Mouse (Mus musculus): Measurements from ENCODE around the gene Apoc3.

The Apoc3 gene

GRCm38 (mm10) chr9:46235596-46235648 lies at the start of gene Apoc3:
Gene Apoc3 (minus strand): TSS chr9:46235636.
- DNase-seq = no peak

- peak; percentile 92 for DNase-seq
These were observed 47.4 kb upstream of the Apoc3 start, which contains the start of gene Bud13 for GRCm38 (mm10) chr9:46282631-46283436. Gene Bud13 (plus strand): TSS chr9:46283008.

GRCm38 (mm10) chr9:46274494-46274893 lies 39.1 kb upstream of the Apoc3 start:
- DNase-seq = no peak

GRCm38 (mm10) chr9:46272677-46273454 lies 37.4 kb upstream of the Apoc3 start, which contains the start of gene Zpr1:
Gene Zpr1 (plus strand): TSS chr9:46273064.
- DNase-seq = peak; percentile 93

GRCm38 (mm10) chr9:46272070-46272469 lies 36.6 kb upstream of the Apoc3 start:
- DNase-seq = no peak

GRCm38 (mm10) chr9:46270782-46271181 lies 35.3 kb upstream of the Apoc3 start:
- DNase-seq = no peak

- DNase-seq = no peak
These were observed 33.7 kb upstream of the Apoc3 start for GRCm38 (mm10) chr9:46269125-46269524.

DNA sequence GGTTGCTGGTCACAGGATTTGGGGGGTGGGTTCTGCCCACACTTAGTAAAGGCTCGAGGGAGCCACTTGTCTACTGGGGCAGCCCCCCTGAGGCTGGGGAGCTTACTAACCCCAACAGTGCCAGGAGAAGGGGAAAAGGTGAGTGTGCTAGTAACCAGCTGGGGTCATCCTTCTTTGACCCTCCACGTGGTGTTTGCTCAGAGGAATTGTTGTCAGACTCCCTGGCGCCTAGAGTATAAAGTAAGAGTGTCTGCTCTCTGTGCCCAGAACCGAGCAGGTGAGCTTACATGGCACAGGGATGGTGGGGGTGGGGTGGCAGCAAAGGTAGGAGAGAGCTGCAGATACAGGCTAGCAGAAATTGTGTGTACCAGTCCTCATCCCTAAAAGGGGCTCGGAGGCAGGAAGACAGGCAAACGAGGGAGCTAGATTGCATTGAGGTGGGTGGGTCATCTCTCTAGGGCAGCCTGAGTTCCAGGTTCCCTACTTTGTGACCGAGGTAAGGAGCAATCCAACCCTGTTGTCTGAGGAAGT lies 33.0 kb upstream of the Apoc3 start, which contains the start of gene Apoa5:
TSS of gene Apoa5 (plus strand) at position 291 of the 531 bp plus-strand sequence.
- DNase-seq = no peak

DNA sequence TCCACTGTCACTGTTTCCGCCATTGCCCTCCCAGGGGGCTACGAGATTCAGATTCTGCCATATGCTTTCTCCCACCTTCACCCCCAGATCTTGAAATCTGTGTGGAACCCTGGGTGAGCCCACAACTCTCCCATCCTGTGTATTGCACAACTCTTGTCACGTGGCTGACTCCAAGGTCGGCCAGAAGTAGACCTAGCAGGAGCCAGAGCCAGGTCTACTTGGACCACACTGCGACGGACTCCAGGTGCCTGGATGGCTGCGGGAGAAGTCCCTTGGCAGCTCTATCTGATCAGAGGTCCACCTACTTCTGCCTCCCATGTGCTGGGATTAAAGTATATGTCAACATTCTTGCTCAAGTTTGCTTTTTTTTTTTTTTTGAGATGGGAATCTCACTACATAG lies 25.7 kb upstream of the Apoc3 start:
- DNase-seq = no peak

DNA sequence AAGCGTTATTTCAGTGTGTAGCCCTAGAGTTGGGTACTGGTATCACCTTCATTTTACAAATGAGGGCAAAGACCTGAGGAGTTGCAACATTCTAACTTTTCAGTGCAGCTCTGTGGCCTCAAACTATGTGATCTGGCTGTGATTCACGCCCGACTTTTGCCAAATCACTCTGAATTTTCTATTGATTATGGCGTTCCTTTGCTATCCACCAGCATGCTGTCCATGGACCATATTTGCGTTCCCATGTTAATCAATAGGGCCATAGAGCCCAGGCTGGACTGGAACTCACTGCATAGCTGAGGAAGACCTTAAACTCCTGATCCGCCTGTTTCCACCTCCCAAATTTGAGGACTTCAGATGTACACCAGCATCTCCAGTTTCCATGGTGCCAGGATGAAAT lies 23.7 kb upstream of the Apoc3 start:
- DNase-seq = no peak

GRCm38 (mm10) chr9:46257546-46257945 lies 22.1 kb upstream of the Apoc3 start:
- DNase-seq = no peak

DNA sequence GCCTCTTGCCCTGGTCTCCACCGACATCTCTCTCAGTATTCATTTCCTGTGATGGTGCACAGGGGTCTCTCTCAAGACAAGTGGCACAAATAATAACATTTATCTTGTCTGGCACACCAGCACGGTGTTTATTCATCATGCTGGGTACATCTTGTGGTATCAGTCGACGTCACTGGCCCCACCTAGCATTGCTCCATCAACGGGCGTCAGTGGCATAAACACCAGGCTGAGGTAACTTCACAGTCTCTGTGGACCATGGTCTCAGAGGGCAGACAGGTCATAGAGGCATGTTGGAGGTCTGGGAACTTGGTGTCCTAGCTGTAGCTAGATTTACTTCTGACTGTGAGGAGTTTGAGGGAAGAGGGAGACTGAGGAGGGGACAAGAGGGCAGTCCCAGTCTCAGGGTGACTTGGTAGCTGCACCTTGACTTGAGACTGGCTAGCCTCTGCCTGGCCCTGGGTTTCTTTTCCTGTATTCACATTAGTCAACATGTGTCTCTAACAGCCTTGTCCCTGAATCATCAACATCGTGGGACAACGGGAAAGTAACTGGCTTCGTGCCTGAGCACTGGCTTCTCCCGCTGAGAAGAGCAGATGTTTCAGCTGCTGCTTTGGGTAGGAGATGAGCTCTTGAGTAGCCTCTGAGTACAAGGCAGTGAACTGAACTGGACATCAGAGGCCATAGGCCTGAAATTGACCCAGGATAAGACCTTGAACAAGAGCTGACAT lies 21.4 kb upstream of the Apoc3 start:
- DNase-seq = no peak

DNA sequence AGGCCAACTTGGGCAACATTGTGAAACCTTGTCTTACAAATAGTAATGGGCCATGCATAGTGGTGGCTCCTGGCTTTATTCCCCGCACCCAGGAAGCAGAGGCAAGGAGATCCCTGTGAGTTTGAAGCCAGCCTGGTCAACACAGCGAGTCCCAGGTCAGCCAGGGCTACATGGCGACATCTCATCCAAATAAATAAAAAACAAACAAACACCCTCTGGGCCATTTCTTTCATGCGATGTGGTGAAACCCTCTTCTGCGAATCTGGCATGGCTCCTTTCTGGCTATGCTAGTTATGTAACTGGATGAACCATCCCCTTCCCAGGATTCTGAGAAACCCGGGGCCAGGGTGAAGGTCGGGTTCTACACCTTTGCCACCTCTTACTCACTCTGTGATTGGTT lies 20.7 kb upstream of the Apoc3 start:
- no peak for DNase-seq

DNA sequence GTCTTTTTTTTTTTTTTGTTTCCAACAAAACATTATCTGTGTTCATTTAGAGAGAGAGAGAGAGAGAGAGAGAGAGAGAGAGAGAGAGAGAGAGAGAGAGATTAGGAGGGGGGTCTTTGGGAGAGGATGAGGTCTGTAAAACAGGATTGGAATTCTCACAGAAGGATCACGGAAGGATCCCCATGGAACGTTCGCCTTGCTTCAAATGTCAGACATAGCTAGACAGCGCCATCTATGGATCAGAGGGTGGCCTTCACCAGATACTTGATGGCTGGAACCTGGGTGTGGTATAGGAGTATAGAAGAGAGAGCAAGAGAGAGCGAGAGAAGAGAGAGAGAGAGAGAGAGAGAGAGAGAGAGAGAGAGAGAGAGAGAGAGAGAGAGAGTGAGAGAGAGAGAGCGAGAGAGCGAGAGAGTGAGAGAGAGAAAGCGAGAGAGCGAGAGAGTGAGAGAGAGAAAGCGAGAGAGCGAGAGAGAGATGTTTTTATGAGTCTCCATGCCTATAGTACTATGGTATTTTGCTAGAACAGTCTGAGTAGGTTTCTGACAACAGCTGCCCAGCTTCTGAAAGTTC lies 11.4 kb upstream of the Apoc3 start:
- DNase-seq = peak; percentile 71

DNA sequence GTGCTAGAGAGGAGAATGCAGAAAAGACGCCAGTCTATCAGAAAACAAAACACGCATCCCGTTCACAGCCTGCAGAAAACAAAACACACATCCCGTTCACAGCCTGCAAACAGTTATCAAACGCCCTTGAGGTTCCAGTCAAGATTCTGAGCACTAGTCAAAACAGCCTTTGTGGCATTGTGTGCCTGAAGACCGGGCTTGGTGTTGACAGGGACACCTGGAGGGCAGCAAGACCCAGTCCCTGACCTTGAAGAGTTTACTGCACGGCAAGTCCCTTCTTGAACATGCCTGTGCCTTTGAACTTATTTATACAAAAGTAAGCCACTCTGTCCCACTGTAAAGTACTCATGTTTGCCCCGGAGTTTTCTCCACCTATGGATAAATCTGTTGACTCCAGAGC lies 8.1 kb upstream of the Apoc3 start:
- DNase-seq = no peak

- no peak for DNase-seq
These were observed 7.7 kb upstream of the Apoc3 start for GRCm38 (mm10) chr9:46243122-46243521.

GRCm38 (mm10) chr9:46241818-46242217 lies 6.4 kb upstream of the Apoc3 start:
- no peak for DNase-seq

DNA sequence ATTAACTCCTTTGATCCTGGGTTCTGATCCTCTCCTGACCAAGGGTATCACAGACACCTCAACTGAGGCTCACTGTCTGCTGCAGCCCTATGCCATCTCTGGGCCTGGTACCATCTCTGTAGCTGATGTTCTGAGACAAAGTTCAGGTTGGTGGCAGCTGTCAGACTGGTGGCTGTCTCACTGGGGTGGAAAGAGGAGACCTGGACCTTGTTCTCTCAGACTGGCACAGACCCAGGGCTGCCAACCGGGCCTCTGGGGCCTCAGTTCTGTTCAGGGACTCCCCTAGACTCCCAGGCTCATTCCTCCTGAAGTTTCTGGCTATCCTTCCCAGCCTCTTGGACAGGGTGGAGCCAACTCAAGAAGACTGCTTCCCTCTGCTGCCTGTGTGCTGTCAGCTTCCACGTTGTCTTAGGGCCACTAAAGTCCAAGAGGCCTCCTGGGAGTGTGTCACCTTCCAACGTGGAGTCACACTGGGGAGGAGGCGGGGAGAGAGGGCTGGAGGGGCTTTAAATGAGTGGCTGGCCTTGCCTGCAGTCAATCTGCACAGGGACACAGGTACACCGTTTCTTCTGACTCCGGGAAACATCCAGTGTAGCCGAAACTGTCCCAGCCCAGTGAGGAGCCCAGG lies 5.2 kb upstream of the Apoc3 start, which contains the start of gene Apoa4:
TSS of gene Apoa4 (plus strand) at position 171 of the 628 bp plus-strand sequence.
- peak; percentile 54 for DNase-seq

GRCm38 (mm10) chr9:46238850-46239249 lies 3.4 kb upstream of the Apoc3 start:
- DNase-seq = no peak

DNA sequence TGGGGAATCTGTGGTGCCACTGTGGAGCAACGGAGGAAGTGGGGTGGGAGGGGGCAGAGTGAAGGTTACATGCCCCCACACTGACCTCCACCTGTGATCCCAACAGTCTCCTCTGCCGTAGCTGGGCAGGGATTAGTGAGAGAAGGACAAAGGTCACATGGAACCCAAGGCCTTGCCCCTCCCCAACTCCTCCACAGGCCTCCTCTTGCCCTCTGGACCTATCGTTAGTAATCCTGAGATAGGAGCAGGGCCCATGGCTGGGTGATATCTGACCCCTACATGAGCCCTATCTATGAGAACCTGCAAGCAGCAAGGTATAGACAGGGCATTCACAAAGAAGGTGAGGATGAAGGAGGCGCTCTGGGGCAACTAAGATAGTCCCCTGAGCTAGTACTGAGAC lies 213 bp upstream of the Apoc3 start:
- DNase-seq = peak; percentile 67

GRCm38 (mm10) chr9:46235196-46235595 lies 240 bp downstream of the Apoc3 start:
- DNase-seq = peak; percentile 78

DNA sequence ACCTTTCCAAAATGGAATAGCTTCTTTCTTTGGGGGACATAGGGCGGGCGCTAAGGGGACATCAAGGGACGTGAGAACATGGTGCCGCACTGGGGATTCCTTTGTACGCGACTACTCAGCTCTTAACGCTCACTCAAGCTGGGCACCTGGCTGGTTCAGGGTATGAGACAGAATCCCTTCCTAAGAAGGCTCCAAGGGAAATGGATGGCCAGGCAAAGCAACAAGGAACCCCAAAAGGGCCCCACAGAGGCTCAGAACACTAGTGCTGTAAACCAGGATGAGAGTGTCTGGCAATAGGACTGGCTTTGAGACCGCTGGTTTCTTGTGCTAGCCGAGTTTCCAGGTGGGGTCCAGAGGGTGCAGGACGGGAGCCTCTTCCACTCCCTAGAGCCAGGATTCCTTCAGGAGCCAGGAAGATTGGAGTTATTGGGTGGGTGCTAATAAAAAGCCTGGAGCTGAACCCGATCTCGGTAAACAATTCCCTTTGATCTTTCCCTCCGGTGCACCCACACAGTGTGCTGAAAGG lies 4.9 kb downstream of the Apoc3 start:
- no peak for DNase-seq
